Mouse (Mus musculus) granulocyte monocyte progenitor cell, adult 5-6 weeks (primary cell): ENCODE results near the gene Hist1h2bk. TPM values are rescaled to one million over a fixed set of nuclear protein-coding genes. Genes with fewer than 3 reads are reported as not detected.
"Not testable (repeated sequence)": the region's sequence is repeated elsewhere in the genome, so short reads cannot be mapped to it uniquely, and the experiment has no call there.

Experiments used
- ATAC-seq: replicated peaks from 2 replicates; pipeline ENCODE4 v1.8.0; 2016; ENCODE audit warnings: mild to moderate bottlenecking, moderate TSS enrichment, inconsistent platforms; ENCODE audit not compliant: poor library complexity, severe bottlenecking
- total RNA-seq, 2 experiments: library from RNA; stranded (forward) in 1 of 2; stranded (reverse) in 1 of 2; fragments of 200-712, 200-1000 nt in 1 of 2; fragments of >200 nt in 1 of 2; fragmentation: Nextera tagmentation in 1 of 2; gene quantifications; 2 replicates each; pipeline ENCODE4 v1.2.3; 2014 to 2017

The Hist1h2bk gene
- total RNA-seq, 2 experiments from 2014 or later: 9.6 to 2,596 TPM

DNA sequence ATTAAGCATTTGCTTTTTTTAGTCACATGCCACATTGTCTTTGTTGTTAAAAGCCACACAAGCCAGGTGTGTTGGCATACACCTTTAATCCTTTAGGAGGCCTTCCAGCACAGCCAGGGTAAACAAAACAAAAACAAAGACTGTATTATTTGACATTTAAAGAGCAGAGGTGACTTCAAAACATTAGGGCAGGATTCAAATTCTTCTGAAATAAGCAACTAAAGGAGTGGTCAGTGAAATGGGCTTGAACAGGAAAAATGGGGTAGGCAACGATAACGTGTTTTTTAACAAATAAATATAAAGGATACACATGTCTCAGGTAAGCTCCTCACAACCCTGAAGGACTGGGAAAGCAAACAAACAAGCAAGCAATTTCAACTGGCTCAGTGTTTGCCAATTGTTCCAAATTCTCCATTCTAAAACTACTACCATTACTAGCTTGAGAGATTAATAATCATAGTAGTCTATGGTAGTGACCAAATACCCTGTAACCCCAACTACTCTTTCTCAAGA, 4.3 kb downstream of the Hist1h2bk start:
- no peak for ATAC-seq

DNA sequence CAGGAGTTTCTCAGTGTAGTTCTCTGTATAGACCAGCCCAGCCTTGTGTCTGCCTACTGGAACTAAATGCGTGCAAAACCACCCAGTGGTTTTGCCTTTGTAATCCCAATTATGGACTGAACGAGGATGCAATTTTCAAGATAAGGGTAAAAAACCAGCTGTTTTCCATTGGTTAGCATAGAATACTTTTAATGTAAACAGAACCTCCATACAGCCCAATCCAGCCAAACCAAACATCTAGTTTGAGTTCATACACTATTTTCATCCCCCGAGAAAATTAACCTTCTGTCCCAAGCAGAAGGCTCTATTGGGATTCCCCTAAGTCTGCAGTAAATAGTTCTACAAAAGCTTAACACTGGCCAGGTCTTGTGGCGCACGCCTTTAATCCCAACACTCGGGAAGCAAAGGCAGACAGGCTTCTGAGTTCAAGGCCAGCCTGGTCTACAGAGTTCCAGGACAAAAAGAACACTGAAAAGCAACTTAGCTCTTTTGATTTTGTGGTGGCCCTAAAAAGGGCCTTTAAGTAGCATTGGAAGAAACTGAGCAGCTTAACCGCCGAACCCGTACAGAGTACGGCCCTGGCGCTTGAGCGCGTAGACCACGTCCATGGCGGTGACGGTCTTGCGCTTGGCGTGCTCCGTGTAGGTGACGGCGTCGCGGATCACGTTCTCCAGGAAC, 4.9 kb downstream of the Hist1h2bk start:
- 0 out of 2 replicates have a peak, but pooled peaks have one; percentile 7 for ATAC-seq

DNA sequence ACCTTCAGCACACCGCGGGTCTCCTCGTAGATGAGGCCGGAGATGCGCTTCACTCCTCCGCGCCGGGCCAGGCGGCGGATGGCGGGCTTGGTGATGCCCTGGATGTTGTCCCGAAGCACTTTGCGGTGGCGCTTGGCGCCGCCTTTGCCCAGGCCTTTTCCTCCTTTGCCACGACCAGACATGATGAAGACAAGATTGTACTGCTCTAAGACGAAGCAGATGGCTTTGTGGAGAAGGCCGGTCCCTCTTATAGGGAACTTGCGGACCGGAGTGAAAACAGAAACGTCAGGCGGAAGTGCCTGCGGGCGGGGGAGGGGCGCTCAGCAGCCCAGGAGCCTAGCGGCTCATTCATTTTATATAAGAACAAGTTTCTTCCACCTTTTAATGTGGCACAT, 5.5 kb downstream of the Hist1h2bk start, which contains the start of gene Hist1h4i:
Gene Hist1h4i, minus strand, starts transcription at position 221 of the 395 bp plus-strand sequence.
- peak; percentile 56 for ATAC-seq

DNA sequence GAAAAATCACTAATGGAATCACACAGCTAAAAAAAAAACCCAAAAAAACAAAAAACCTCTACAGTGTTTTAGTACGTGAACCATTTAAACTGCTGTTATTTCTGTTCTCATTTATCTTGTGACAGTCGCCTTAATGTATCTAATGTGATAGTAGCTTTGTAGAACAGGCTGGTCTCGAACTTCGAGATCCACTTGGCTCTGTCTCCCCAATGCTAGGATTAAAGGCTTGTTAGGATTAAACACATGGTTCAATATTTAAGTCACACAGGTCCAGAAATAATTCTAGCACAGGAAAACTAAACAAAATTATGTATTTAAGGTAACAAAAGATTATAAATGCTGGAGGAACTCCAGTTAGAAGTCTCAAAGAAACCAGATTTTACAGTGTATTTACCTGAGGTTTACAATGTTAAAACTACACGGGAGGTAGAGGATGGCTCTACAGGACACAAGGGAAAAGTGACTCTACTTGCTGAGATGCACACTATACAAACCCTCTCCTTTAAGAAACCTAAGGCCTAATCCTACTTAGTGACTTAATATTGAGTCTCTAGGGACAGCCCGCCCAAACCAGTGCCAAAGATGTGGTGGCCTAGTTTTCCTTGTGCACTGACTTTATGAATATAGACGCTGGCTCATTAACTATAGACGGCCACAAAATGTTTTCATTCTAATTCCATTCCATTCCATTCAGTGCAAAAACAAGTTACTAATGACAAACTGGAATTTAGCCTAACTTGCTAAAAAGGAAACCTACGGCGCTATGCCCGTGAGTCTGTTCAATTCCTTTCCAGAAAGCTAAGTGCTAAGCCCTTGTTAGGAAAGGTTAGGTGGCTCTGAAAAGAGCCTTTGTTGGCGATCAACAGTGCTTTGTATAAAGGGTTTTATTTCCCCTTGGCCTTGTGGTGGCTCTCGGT, 6.2 kb downstream of the Hist1h2bk start:
- ATAC-seq: no peak

DNA sequence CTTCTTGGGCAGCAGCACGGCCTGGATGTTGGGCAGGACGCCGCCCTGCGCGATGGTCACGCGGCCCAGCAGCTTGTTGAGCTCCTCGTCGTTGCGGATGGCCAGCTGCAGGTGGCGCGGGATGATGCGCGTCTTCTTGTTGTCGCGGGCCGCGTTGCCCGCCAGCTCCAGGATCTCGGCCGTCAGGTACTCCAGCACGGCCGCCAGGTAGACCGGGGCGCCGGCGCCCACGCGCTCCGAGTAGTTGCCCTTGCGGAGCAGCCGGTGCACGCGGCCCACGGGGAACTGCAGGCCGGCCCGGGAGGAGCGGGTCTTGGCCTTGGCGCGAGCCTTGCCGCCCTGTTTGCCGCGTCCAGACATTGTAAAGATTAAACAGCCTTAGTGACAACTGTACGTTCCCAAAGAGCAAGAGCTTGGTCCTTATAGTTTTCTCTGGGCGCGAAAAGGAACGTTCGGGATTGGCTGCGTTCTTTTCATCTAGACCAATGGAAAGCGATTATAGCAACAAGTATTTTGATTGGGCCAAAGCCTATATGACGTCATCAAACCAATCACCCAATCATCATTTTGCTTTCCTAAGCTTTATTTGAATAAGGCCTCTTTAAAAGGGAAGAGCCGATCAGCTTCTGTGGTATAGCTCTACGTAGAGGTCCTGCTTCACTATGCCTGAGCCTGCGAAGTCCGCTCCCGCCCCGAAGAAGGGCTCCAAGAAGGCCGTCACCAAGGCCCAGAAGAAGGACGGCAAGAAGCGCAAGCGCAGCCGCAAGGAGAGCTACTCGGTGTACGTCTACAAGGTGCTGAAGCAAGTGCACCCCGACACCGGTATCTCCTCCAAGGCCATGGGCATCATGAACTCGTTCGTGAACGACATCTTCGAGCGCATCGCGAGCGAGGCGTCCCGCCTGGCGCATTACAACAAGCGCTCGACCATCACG, 7.2 kb downstream of the Hist1h2bk start, which contains the start of the genes Hist1h2ag and Hist1h2bj:
Gene Hist1h2ag, minus strand, starts transcription at position 377 of the 935 bp plus-strand sequence.
Gene Hist1h2bj, plus strand, starts transcription at position 647 of the 935 bp plus-strand sequence.
- ATAC-seq: peak; percentile 71

DNA sequence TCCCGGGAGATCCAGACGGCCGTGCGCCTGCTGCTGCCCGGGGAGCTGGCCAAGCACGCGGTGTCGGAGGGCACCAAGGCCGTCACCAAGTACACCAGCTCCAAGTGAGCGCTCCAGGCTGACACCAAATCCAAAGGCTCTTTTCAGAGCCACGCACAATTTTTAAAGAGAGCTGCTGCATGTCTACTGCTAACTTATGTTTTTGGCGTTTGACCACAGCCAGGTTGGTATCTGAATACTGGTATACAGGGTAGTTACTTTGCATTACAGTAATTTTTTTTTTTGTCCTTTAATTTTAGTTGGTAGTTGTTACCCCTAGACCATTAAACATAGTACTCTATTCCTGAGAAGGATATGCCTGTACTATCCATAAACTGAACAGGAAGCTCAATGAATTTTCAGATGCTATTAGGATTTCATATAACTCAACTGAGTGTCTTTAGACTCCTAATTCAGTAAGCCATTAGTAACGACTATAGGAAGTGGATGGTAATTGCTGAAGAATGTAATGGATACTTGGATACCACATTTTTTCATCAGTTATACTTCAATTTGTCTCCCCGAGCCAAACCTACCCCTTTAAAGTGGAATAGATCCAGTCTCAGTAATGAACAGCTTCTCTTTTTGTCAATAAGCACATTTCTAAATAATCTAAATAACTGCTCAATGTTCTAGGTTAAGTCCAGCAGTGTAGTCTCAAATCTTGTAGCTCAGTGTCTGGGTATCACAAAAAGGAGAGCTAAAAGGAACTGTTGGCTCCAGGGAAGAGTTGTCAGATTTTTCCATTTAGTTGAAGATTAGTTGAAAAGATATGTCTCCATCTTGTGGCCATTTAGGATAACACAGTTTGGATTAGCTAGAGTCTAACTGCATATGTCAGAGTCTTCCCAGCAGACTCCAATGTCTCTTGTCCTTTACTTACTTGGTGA, 8.1 kb downstream of the Hist1h2bk start:
- peak; percentile 18; the same call in 1 of the 2 replicates for ATAC-seq

DNA sequence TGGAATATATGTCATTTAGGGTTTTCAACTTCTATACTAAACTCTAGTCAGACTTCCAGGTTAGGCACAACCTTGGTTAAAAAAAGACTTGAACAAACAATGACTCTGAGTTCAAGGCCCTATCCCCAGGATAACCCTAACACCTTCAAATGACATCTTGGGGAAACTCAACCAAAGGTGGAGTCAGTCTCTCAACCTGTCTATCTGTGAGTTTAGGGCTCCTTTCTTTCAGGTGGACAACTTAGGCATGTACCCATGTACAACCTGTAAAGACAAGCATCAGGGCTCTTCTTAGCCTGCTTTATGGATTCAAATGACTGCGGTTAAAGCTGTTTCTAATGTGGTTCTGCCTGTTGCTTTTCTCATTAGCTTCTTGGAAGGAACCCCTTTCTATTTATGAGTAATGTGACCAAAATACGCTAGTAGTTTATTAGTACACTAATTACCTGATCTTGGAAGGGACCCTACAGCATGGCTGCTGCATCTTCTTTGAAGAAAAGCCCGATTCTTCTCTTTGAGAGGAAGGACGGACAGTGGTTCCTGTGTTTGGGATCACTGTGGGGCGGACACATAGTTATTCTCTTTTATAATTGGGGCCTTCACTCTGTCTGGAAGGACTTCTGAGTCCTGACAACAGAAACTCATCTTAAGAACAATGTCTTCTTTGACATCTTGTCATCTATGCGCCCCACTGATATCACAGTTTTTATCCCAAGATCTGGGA, 8.9 kb downstream of the Hist1h2bk start:
- ATAC-seq: no peak

DNA sequence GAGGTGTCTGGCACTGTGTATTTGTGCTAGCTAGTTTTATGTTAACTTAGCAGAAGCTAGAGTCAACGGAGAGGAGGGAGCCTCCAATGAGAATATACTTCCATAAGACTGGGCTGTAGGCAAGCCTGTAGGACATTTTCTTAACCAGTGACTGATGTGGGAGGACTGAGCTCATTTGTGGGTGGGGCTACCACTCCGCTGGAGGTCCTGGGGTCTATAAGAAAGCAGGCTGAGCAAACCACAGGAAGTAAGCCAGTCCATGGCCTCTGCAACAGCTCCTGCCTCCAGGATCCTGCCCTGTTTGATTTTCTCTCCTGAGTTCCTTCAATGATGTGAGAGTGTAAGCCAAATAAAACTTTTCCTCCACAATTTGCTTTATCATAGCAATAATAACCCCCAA, 9.6 kb downstream of the Hist1h2bk start:
- ATAC-seq: no peak

DNA sequence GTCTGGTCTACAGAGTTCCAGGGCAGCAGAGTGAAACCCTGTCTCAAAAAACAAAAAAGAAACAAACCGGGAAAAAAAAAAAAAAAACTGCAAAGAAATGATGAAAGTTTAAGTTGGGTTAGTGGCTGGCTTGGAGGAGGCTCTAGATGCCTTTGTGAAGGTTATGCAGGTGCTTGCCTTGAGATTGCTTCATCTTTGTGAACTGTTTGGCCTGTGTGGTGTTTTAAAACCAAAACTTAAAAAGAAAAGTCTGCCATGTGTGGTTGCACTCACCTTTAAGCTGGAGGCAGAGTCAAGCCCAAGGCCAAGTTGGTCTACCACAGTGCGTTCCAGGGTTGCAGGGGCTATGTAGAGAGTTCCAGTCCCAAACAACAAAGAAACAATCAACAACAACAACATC, 13.4 kb downstream of the Hist1h2bk start:
- ATAC-seq: no peak

DNA sequence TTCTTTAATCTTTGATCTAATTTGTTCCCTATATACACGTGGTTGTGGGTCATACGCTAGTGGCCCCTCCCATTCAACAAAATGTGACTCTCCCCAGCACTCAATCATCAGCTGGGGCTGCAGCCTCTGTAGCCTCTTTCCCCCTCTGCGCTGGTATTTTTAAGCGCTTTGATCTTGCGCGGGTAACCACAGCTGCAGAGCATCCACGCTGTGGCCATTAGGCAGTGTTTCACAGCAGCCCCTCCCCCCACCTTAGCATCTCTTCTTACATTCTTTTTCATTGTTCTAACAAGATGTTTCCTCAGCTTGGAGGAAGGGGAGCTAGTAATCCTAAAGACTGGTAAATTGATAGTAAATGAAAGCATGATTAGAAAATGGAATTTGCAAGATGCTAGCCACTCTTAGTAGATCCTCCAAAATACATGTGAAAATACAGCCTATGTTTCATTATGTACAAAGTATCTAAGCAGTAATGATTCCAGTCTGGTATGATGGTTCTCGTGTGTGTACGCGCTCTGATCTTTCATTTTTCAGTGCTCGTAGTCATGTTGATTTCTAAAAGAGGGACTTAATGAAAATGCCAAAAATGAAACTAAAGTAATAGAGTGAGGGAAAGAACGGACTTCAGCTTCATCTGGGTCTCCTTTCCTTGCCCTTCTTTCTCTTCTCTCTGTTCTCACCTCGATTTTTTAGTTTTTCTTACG, 14.2 kb downstream of the Hist1h2bk start:
- peak; percentile 46 for ATAC-seq

DNA sequence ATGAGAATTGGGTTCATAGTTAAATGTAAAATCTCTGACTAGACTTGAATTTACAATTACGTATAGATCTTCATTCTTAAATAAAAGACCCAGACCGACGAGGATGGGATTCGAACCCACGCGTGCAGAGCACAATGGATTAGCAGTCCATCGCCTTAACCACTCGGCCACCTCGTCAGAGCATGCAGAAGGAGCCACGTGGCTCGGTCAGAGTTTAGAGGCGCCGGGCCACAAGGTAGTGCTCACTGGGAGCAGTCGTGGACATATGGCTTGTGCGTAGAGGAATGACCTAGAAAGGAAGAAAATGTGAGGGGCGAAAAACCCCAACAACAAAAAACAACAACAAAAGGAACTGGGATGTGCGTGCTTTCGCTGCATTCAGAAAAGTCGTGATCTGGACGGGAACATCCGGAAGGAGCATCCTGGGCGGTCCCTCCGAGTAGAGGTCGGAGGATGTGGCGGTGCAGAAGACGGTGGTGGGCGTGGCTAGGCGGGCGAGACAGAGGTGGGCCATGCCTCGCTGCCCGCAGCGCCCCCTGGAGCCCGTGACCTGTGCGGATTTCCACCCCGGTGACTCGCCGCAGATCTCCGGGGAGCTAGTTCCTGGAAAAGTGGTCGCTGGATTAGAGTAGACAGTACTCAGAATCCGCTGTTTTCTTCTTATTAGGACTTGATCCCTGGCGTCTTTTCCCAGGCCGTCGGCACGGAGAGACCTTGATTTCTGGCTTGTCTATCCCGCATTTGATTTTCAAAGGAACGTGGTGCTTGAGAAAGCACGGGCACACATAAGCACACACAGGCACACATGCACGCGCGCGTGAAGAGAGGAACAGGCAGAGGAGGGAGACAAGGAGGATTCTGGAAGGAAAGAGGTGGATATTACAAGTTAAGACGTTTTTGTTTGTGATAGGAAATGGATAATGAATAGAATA, 15.2 kb downstream of the Hist1h2bk start:
- ATAC-seq: peak; percentile 95

DNA sequence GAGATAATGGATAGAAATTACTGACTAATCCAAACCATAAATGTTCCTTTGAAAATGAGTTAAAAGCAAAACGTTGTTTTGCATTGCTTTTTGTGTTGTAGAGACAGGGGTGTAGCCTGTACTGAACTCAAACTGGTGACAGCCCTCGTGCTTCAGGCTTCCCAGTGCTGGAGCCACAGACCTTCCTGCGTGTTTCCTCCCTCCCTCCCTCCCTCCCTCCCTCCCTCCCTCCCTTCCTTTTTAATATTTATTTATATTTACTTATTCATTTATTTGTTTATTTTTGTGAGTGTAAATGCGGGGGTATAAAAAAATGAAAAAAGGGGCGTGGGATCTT, 15.8 kb downstream of the Hist1h2bk start:
- ATAC-seq: no peak

DNA sequence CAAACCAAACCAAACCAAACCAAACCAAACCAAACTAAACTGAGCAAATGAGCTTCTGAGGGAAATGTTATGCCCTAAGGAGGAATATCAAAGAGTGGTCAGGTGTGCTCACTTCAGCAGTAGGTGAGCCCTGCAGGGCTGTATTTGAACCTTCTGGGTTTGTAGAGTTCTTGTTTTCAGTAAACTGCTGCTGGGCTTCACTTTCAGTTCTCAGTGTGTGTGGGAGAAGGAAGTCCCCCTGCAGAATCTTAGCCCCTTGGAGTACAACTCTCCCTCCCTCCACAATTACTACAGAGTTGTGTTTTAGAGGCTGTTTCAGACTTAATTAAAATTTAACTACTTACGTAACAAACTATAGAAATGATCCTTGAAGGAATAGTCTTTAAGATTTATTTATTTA, 18.1 kb downstream of the Hist1h2bk start:
- ATAC-seq: no peak

DNA sequence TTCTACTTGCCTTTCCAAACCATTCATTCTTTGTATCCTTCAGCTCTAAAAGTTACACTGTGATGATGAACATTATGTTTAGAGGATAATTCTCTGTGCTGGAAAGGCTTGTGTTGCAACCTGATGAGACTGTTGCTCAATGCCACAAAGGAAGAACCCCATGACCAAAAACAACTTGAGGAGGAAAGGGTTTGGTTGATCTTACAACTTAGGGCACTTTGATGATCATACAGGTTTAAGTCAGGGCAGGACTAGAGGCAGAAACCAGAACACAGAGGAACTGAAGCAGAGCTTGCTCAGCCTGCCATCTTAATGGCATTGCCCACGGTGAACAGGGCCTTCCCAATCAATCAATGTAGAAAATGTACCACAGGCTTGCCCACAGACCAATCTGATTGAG, 25.8 kb downstream of the Hist1h2bk start:
- ATAC-seq: peak; percentile 80

DNA sequence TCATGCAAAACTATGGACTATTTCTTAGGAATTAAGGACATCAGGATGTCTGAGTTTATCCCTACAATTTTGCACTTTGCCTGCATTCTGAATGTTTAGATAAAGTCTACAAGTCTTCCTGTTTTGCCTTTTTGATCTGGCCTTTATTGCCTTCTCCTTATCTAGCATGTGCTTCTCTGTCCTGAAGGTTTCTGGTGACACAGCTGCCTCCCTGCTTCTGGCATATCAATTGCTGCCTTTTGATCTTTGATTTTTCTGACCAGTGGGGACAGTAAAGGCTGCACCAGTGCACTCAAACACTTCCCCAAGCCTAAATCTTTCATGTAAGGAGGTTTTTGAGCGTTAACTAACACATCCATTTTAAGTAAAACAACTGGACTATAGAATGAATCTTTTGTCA, 27.8 kb downstream of the Hist1h2bk start:
- no peak for ATAC-seq

DNA sequence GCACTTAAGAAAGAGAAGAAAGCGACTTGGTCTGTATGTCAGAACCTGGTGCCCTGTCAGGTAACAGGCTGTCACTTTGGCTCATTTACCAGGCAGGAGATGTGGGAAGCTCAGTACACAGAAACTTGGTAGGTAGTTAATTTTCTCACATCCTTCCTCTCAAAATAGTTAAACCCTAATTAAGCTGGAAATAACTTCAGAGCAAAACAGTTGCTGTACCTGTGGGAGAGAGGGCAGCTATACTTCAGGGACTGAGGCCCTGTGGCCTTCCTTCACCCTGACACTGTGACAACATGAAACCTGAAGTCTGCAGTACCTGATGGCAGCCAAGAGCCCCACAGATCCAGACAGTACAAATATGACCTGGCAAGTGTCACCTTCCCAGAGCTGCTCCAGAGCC, 48.5 kb downstream of the Hist1h2bk start, which contains the start of gene Vmn1r188:
Gene Vmn1r188, plus strand, starts transcription at position 301 of the 400 bp plus-strand sequence.
- not testable (repeated sequence) for ATAC-seq
